Mouse (Mus musculus): ENCODE results near the gene Amotl2. TPM values are rescaled to one million over a fixed set of nuclear protein-coding genes. Genes with fewer than 3 reads are reported as not detected.
A peak's percentile ranks its signal among the peaks of the same experiment; 100 is the strongest.

The Amotl2 gene
- 73.1 and 73.9 TPM in 2 replicates for polyA plus RNA-seq (2016; fragmentation: Nextera tagmentation; extraction: Ambion mirVana)

- Histone ChIP-seq H3K27ac (peak within 1 kb of the TSS; percentile 98), H3K36me3 (peaks cover 20% of the 10 kb centered on the region), H3K4me2 (peak within 1 kb of the TSS; percentile 84), H3K9me3 (no peaks in the 10 kb centered on the region), H3K27me3 (no peaks in the 10 kb centered on the region), H3K4me1 (replicated peaks) (peaks cover 61% of the 10 kb centered on the region), H3K4me3 (replicated peaks) (peak within 1 kb of the TSS; percentile 86), H3K9ac (replicated peaks) (peak within 1 kb of the TSS; percentile 96)
- 3% methylated on average over 22 of the region's 22 CpGs for WGBS
- ATAC-seq (ENCODE audit: insufficient number of reproducible peaks, insufficient read depth, low FRiP score, low TSS enrichment, low read depth): no peak; the same call in 1 of the 2 replicates
Measured at GRCm38 (mm10) chr9:102716481-102717163, at the start of gene Amotl2. Amotl2 (plus strand) TSS chr9:102716672.

DNA sequence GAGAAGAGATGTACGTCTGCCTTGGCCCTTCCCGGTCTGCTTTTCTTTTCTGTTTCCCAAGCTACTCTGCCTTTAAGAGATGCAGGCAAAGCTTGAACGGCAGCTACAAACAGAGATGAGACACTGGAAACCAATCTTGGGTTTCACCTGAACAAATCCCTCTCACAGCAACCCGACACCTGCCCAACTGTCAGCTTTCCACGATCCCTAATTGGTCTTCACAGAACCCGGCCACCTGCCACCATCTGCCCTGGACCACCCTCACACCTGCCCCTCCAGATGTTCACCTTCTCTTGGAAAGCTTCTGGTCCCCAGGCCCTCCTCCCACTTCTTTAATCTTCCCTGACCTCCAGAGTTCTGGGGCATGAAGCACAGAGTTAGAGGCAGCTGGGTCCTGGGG is 48.4 kb upstream of the Amotl2 start:
- 18% methylated on average over 6 of the region's 6 CpGs for WGBS
- Histone ChIP-seq H3K9me3 (no peaks in the 10 kb centered on the region), H3K4me1 (replicated peaks) (peaks cover 23% of the 10 kb centered on the region), H3K36me3 (no peaks in the 10 kb centered on the region), H3K27me3 (peaks cover 7% of the 10 kb centered on the region; the same call in 1 of the 2 replicates), H3K4me3 (replicated peaks) (no peak overlapping the region), H3K9ac (replicated peaks) (no peak overlapping the region), H3K27ac (no peak overlapping the region), H3K4me2 (no peak overlapping the region)
- ATAC-seq (ENCODE audit: insufficient number of reproducible peaks, insufficient read depth, low FRiP score, low TSS enrichment, low read depth): peak; percentile 31; the same call in 1 of the 2 replicates

- Histone ChIP-seq H3K9me3 (no peaks in the 10 kb centered on the region), H3K27me3 (peaks cover 7% of the 10 kb centered on the region; the same call in 1 of the 2 replicates), H3K9ac (replicated peaks) (no peak overlapping the region), H3K4me1 (replicated peaks) (peaks cover 27% of the 10 kb centered on the region), H3K4me3 (replicated peaks) (no peak overlapping the region), H3K4me2 (no peak overlapping the region), H3K27ac (no peak overlapping the region), H3K36me3 (no peaks in the 10 kb centered on the region)
- 87% methylated on average over 12 of the region's 12 CpGs for WGBS
- ATAC-seq (ENCODE audit: insufficient number of reproducible peaks, insufficient read depth, low FRiP score, low TSS enrichment, low read depth): no peak
Measured at GRCm38 (mm10) chr9:102668906-102669305, 47.6 kb upstream of the Amotl2 start.

GRCm38 (mm10) chr9:102673381-102673780 is 43.1 kb upstream of the Amotl2 start:
- H3K9ac ChIP-seq (replicated peaks): no peak overlapping the region
- H3K4me3 ChIP-seq (replicated peaks): no peak overlapping the region
- H3K36me3 ChIP-seq: no peaks in the 10 kb centered on the region
- WGBS: 64% methylated on average over 7 of the region's 7 CpGs
- no peak overlapping the region for H3K4me2 ChIP-seq
- no peaks in the 10 kb centered on the region for H3K27me3 ChIP-seq
- peaks cover 16% of the 10 kb centered on the region for H3K4me1 ChIP-seq (replicated peaks)
- H3K27ac ChIP-seq: no peak overlapping the region
- no peaks in the 10 kb centered on the region for H3K9me3 ChIP-seq
- no peak for ATAC-seq (ENCODE audit: insufficient number of reproducible peaks, insufficient read depth, low FRiP score, low TSS enrichment, low read depth)

- Histone ChIP-seq H3K4me1 (replicated peaks) (peaks cover 11% of the 10 kb centered on the region), H3K27ac (no peak overlapping the region), H3K4me3 (replicated peaks) (no peak overlapping the region), H3K9me3 (no peaks in the 10 kb centered on the region), H3K4me2 (no peak overlapping the region), H3K9ac (replicated peaks) (no peak overlapping the region), H3K36me3 (no peaks in the 10 kb centered on the region), H3K27me3 (no peaks in the 10 kb centered on the region)
- no peak for ATAC-seq (ENCODE audit: insufficient number of reproducible peaks, insufficient read depth, low FRiP score, low TSS enrichment, low read depth)
- 82% methylated on average over 5 of the region's 5 CpGs for WGBS
Measured at GRCm38 (mm10) chr9:102675922-102676321, 40.5 kb upstream of the Amotl2 start.

GRCm38 (mm10) chr9:102681470-102681869 is 35.0 kb upstream of the Amotl2 start:
- peak; percentile 78 for ATAC-seq (ENCODE audit: insufficient number of reproducible peaks, insufficient read depth, low FRiP score, low TSS enrichment, low read depth)

GRCm38 (mm10) chr9:102687943-102688342 is 28.5 kb upstream of the Amotl2 start:
- Histone ChIP-seq H3K9ac (replicated peaks) (no peak overlapping the region), H3K9me3 (0 out of 2 replicates have a peak, but pooled peaks cover 3% of the 10 kb centered on the region), H3K4me1 (replicated peaks) (peaks cover 49% of the 10 kb centered on the region), H3K4me3 (replicated peaks) (no peak overlapping the region), H3K36me3 (no peaks in the 10 kb centered on the region), H3K27ac (no peak overlapping the region), H3K27me3 (peaks cover 25% of the 10 kb centered on the region), H3K4me2 (no peak overlapping the region)
- no peak for ATAC-seq (ENCODE audit: insufficient number of reproducible peaks, insufficient read depth, low FRiP score, low TSS enrichment, low read depth)
- WGBS: 30% methylated on average over 4 of the region's 4 CpGs

More at GRCm38 (mm10) chr9:102681470-102681869, 35.0 kb upstream of the Amotl2 start:
- 0 out of 2 replicates have a peak, but pooled peaks cover 3% of the 10 kb centered on the region for H3K9me3 ChIP-seq
- no peak overlapping the region for H3K4me3 ChIP-seq (replicated peaks)
- H3K27me3 ChIP-seq: no peaks in the 10 kb centered on the region
- H3K27ac ChIP-seq: peak overlapping the region; percentile 60
- 49% methylated on average over 7 of the region's 7 CpGs for WGBS
- no peaks in the 10 kb centered on the region for H3K36me3 ChIP-seq
- no peak overlapping the region for H3K4me2 ChIP-seq
- H3K9ac ChIP-seq (replicated peaks): no peak overlapping the region
- no peaks in the 10 kb centered on the region; the same call in 1 of the 2 replicates for H3K4me1 ChIP-seq (replicated peaks)

DNA sequence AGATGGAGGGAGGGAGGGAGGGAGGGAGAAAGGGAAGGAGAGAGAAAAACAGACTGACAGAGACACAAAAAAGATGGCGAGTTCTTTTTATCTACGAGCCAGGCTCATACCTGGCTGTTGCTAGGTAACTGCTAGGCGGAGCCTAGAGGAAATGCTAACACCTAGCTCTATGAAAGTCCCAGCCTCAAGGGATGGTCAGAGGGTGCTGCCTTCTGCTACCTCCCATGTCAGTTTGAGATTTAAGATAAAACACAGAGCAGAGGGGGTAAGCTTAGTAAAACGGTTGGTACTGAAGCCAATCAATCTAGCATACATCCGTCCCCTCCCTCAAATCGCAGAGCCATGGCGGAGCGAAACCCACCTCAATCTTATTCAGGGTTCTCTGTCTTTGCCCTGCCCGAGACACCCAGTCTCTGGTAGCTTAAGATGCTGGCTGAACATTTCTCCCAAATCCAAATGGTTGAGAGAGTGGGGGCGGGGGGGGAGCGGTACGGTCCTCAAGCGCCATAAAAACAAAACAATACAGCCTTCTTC is 27.0 kb upstream of the Amotl2 start:
- no peak for ATAC-seq (ENCODE audit: insufficient number of reproducible peaks, insufficient read depth, low FRiP score, low TSS enrichment, low read depth)
- Histone ChIP-seq H3K27ac (peak overlapping the region; percentile 80), H3K27me3 (peaks cover 25% of the 10 kb centered on the region), H3K4me1 (replicated peaks) (peaks cover 54% of the 10 kb centered on the region), H3K9me3 (0 out of 2 replicates have a peak, but pooled peaks cover 3% of the 10 kb centered on the region), H3K9ac (replicated peaks) (peak overlapping the region; percentile 66), H3K4me2 (peak overlapping the region; percentile 96), H3K4me3 (replicated peaks) (peak overlapping the region; percentile 53), H3K36me3 (no peaks in the 10 kb centered on the region)
- 4% methylated on average over 13 of the region's 13 CpGs for WGBS

DNA sequence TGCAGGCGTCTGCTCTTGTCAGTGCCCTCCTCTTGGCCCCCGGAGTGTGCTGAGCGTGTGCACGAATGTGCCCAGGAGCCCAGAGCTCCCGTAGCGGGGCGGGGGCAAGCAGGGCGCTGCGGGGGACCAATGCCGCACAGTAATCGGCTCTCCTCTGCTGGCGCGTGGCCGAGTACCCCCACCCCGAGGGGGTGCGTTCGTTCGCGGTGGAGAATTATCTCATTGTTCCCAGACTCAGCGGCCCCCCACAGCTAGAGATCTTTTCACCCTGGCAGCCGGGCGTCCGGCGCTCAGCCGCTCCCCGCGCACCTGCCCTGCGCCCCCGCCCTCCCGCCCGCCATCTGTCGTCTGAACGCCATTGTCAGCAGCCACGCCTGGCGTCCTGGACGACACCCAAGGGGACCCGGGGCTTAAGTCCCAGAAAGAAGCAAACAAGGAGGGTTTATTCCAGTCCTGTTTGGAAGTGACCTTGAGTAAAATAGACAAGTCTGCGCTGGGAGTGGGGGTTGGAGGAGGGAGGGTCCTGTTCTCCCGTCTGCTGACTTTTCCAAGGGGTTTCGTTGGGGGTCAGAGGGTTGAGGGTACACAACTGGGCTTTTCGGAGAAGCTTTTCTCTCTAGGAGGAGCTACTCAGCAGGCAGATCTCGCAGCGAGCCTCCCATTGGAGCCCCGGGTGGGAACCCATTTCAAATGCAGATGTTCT is 26.4 kb upstream of the Amotl2 start:
- H3K36me3 ChIP-seq: no peaks in the 10 kb centered on the region
- peak overlapping the region; percentile 80 for H3K27ac ChIP-seq
- H3K9me3 ChIP-seq: 0 out of 2 replicates have a peak, but pooled peaks cover 1% of the 10 kb centered on the region
- ATAC-seq (ENCODE audit: insufficient number of reproducible peaks, insufficient read depth, low FRiP score, low TSS enrichment, low read depth): peak; percentile 66
- peak overlapping the region; percentile 66 for H3K9ac ChIP-seq (replicated peaks)
- peaks cover 54% of the 10 kb centered on the region for H3K4me1 ChIP-seq (replicated peaks)
- WGBS: under 1% methylated on average over 44 of the region's 44 CpGs
- H3K27me3 ChIP-seq: peaks cover 25% of the 10 kb centered on the region
- peak overlapping the region; percentile 53 for H3K4me3 ChIP-seq (replicated peaks)
- peak overlapping the region; percentile 96 for H3K4me2 ChIP-seq

- Histone ChIP-seq H3K9ac (replicated peaks) (no peak overlapping the region; the same call in 1 of the 2 replicates), H3K4me3 (replicated peaks) (peak overlapping the region; percentile 53), H3K4me2 (peak overlapping the region; percentile 96), H3K4me1 (replicated peaks) (peaks cover 54% of the 10 kb centered on the region), H3K27ac (peak overlapping the region; percentile 80), H3K36me3 (no peaks in the 10 kb centered on the region), H3K9me3 (no peaks in the 10 kb centered on the region), H3K27me3 (peaks cover 25% of the 10 kb centered on the region)
- 5% methylated on average over 15 of the region's 15 CpGs for WGBS
- no peak for ATAC-seq (ENCODE audit: insufficient number of reproducible peaks, insufficient read depth, low FRiP score, low TSS enrichment, low read depth)
Measured at GRCm38 (mm10) chr9:102690891-102691290, 25.6 kb upstream of the Amotl2 start.

All from limb, embryonic 12.5 days (tissue).